Mouse (Mus musculus): ENCODE measurements around the gene Ciz1. TPM values are rescaled to one million over a fixed set of nuclear protein-coding genes. Genes with fewer than 3 reads are reported as not detected.

The Ciz1 gene
- polyA plus RNA-seq, 1 experiment from 2014 or later = 20.1 TPM

DNA sequence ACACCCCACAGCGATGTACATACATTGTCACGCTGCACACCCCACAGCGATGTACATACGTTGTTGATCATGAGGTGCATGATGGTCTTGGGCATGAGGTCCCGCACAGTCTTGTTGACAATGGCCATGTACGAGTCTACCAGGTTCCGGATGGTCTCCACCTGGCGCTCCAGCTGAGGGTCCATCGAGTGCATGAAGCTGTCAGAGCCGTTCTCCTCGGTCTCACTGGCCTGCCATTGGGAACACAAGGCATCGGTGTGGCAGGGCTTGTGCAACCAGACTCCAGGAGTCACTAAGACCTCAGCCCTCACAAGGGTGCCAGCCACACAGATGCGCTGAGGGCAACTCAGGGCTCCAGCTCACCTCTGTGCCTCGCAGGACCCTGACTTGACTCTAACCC, 37.3 kb upstream of the Ciz1 start:
- H3K4me3 ChIP-seq (ENCODE audit: low read depth, low read length) = no peak overlapping the region
- no peaks in the 10 kb centered on the region for H3K9me3 ChIP-seq (ENCODE audit: control insufficient read depth)
- no peak overlapping the region for H3K27ac ChIP-seq (ENCODE audit: low read depth, low read length)
- no peaks in the 10 kb centered on the region for H3K27me3 ChIP-seq (replicated peaks; ENCODE audit: control insufficient read depth, insufficient read depth, low read length)
- no peak overlapping the region for H3K9ac ChIP-seq (ENCODE audit: low read depth, low read length)
- 0 out of 2 replicates have a peak, but pooled peaks cover 4% of the 10 kb centered on the region for H3K4me1 ChIP-seq (replicated peaks; ENCODE audit: control insufficient read depth, insufficient read depth, low read length)
- peaks cover 21% of the 10 kb centered on the region; the same call in 1 of the 2 replicates for H3K36me3 ChIP-seq (ENCODE audit: control insufficient read depth, insufficient read depth)
- ATAC-seq = no peak
- no peak for TF ChIP-seq CTCF (IDR thresholded peaks at IDR 0.05; ENCODE audit: low read depth)
- no peak overlapping the region for H3K4me2 ChIP-seq (replicated peaks; ENCODE audit: low read depth)
- 91% methylated on average over 14 of the region's 14 CpGs for WGBS

DNA sequence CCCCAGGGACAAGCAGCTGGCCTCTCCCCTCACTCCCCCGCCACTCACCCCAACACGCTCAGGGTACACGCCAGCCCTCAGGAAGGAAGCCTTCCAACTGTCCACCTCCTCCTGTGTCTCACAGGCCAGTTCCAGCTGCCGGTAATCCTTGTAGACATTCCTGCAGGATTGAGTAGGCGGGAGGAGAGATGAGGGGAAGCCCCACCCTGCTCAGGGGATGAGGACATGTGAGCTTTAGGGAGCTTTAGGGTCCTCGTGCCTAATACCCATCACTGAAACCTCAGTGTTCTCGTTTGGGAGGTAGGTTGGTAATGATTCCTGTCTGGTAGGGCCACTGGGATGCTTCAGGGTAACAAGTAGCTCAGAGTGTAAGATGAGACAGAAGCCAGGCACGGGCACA, 36.4 kb upstream of the Ciz1 start:
- 0 out of 2 replicates have a peak, but pooled peaks cover 4% of the 10 kb centered on the region for H3K4me1 ChIP-seq (replicated peaks; ENCODE audit: control insufficient read depth, insufficient read depth, low read length)
- no peaks in the 10 kb centered on the region for H3K9me3 ChIP-seq (ENCODE audit: control insufficient read depth)
- H3K36me3 ChIP-seq (ENCODE audit: control insufficient read depth, insufficient read depth) = peaks cover 19% of the 10 kb centered on the region; the same call in 1 of the 2 replicates
- ATAC-seq = no peak
- H3K27me3 ChIP-seq (replicated peaks; ENCODE audit: control insufficient read depth, insufficient read depth, low read length) = no peaks in the 10 kb centered on the region
- TF ChIP-seq CTCF (IDR thresholded peaks at IDR 0.05; ENCODE audit: low read depth) = no peak
- no peak overlapping the region for H3K9ac ChIP-seq (ENCODE audit: low read depth, low read length)
- H3K4me3 ChIP-seq (ENCODE audit: low read depth, low read length) = no peak overlapping the region
- H3K4me2 ChIP-seq (replicated peaks; ENCODE audit: low read depth) = no peak overlapping the region
- peak overlapping the region; percentile 23; the same call in 1 of the 2 replicates for H3K27ac ChIP-seq (ENCODE audit: low read depth, low read length)
- 31% methylated on average over 8 of the region's 8 CpGs for WGBS

DNA sequence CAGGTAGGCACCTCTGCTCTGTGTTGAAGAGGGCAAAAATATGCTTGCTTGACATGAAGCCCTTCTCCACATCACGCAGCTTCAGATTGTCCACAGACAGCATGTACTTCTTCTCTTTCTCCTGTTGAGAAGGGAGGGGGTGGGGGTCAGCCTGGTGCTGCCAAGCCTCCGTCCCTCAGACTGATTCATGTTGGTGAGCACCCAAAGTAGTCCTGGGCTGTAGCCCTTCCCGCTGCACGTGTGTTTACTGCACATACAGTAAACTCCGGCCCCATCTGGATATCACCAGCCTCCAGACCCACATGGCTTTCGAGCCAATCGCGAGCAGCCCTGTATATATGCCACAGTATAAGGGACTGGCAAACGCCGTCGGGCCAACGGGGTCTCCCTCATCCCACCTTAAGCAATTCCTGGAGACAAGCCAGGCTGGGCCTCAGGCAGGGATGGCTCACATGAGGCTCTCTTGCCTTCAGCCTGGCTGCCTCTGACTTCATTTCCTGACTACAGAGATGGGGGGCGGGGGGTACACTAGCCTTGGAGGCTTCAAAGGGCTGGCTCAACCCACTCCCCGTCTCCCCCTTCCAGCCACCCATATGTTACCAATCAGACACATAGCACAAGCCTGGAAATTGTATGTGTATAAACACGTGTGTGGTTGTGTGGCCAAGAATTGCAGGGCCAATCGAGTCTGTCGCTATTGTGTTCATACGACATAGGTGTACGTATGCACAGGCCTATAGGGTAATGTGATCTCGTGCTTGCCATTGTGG, 35.1 kb upstream of the Ciz1 start:
- Histone ChIP-seq H3K9me3 (ENCODE audit: control insufficient read depth) (no peaks in the 10 kb centered on the region), H3K4me3 (ENCODE audit: low read depth, low read length) (no peak overlapping the region), H3K4me1 (replicated peaks; ENCODE audit: control insufficient read depth, insufficient read depth, low read length) (0 out of 2 replicates have a peak, but pooled peaks cover under 1% of the 10 kb centered on the region), H3K36me3 (ENCODE audit: control insufficient read depth, insufficient read depth) (peaks cover 20% of the 10 kb centered on the region; the same call in 1 of the 2 replicates), H3K27ac (ENCODE audit: low read depth, low read length) (peak overlapping the region; percentile 64; the same call in 1 of the 2 replicates), H3K4me2 (replicated peaks; ENCODE audit: low read depth) (no peak overlapping the region), H3K9ac (ENCODE audit: low read depth, low read length) (no peak overlapping the region), H3K27me3 (replicated peaks; ENCODE audit: control insufficient read depth, insufficient read depth, low read length) (no peaks in the 10 kb centered on the region)
- ATAC-seq = no peak
- WGBS = 60% methylated on average over 20 of the region's 20 CpGs
- no peak for TF ChIP-seq CTCF (IDR thresholded peaks at IDR 0.05; ENCODE audit: low read depth)

GRCm38 (mm10) chr2:32317791-32318417, 34.2 kb upstream of the Ciz1 start:
- no peaks in the 10 kb centered on the region for H3K27me3 ChIP-seq (replicated peaks; ENCODE audit: control insufficient read depth, insufficient read depth, low read length)
- no peaks in the 10 kb centered on the region for H3K4me1 ChIP-seq (replicated peaks; ENCODE audit: control insufficient read depth, insufficient read depth, low read length)
- no peak for TF ChIP-seq CTCF (IDR thresholded peaks at IDR 0.05; ENCODE audit: low read depth)
- H3K4me3 ChIP-seq (ENCODE audit: low read depth, low read length) = peak overlapping the region; percentile 27; the same call in 1 of the 2 replicates
- peak overlapping the region; percentile 64 for H3K27ac ChIP-seq (ENCODE audit: low read depth, low read length)
- peak; percentile 7; the same call in 1 of the 2 replicates for ATAC-seq
- no peaks in the 10 kb centered on the region for H3K9me3 ChIP-seq (ENCODE audit: control insufficient read depth)
- peaks cover 22% of the 10 kb centered on the region; the same call in 1 of the 2 replicates for H3K36me3 ChIP-seq (ENCODE audit: control insufficient read depth, insufficient read depth)
- H3K4me2 ChIP-seq (replicated peaks; ENCODE audit: low read depth) = peak overlapping the region; percentile 57
- 30% methylated on average over 18 of the region's 19 CpGs for WGBS
- H3K9ac ChIP-seq (ENCODE audit: low read depth, low read length) = peak overlapping the region; percentile 50

- no peaks in the 10 kb centered on the region for H3K27me3 ChIP-seq (replicated peaks; ENCODE audit: control insufficient read depth, insufficient read depth, low read length)
- no peak for ATAC-seq
- H3K36me3 ChIP-seq (ENCODE audit: control insufficient read depth, insufficient read depth) = peaks cover 29% of the 10 kb centered on the region; the same call in 1 of the 2 replicates
- no peak for TF ChIP-seq CTCF (IDR thresholded peaks at IDR 0.05; ENCODE audit: low read depth)
- no peaks in the 10 kb centered on the region for H3K9me3 ChIP-seq (ENCODE audit: control insufficient read depth)
- H3K4me3 ChIP-seq (ENCODE audit: low read depth, low read length) = peak overlapping the region; percentile 27
- no peaks in the 10 kb centered on the region for H3K4me1 ChIP-seq (replicated peaks; ENCODE audit: control insufficient read depth, insufficient read depth, low read length)
- peak overlapping the region; percentile 62; the same call in 1 of the 2 replicates for H3K27ac ChIP-seq (ENCODE audit: low read depth, low read length)
- H3K9ac ChIP-seq (ENCODE audit: low read depth, low read length) = peak overlapping the region; percentile 50
- WGBS = 75% methylated on average over 14 of the region's 14 CpGs
- H3K4me2 ChIP-seq (replicated peaks; ENCODE audit: low read depth) = peak overlapping the region; percentile 57
Observed at GRCm38 (mm10) chr2:32318709-32319585, 33.2 kb upstream of the Ciz1 start.
